Mouse (Mus musculus): ENCODE results near the gene Ubn2. TPM values are rescaled to one million over a fixed set of nuclear protein-coding genes. Genes with fewer than 3 reads are reported as not detected.
A peak's percentile ranks its signal among the peaks of the same experiment; 100 is the strongest.
"Not testable (repeated sequence)": the region's sequence is repeated elsewhere in the genome, so short reads cannot be mapped to it uniquely, and the experiment has no call there.

The Ubn2 gene
- total RNA-seq (2022) = 10 to 100 TPM; 18.4 to 25.2 (median 21.4) TPM

- peak; percentile 97 for DNase-seq (ENCODE audit: low spot score)
These were observed at the start of gene Ubn2 for GRCm38 (mm10) chr6:38433261-38434033. TSS of gene Ubn2 (plus strand) at chr6:38433950.

DNA sequence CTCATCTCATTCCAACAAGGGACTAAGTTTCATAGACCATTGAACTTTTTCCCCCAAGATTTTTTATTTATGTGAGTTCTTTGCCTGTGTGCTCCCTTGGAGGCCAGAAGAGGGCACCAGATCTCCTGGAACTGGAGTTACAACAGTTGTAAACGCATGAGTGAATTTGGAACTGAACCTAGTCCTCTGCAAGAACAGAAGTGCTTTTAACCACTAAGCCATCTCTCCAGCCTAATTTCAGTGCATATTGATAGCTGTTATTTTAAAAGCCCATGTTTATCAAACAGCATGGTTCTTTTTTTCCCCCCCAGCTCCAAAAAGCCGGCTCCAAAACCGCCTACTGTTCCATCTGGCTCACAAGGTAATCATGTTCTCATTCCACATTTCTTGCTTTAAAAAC is 44.1 kb upstream of the Ubn2 start:
- no peak for DNase-seq (ENCODE audit: low spot score)

- DNase-seq (ENCODE audit: low spot score) = not testable (repeated sequence)
These were observed 1.3 kb upstream of the Ubn2 start for GRCm38 (mm10) chr6:38432457-38432856.

DNA sequence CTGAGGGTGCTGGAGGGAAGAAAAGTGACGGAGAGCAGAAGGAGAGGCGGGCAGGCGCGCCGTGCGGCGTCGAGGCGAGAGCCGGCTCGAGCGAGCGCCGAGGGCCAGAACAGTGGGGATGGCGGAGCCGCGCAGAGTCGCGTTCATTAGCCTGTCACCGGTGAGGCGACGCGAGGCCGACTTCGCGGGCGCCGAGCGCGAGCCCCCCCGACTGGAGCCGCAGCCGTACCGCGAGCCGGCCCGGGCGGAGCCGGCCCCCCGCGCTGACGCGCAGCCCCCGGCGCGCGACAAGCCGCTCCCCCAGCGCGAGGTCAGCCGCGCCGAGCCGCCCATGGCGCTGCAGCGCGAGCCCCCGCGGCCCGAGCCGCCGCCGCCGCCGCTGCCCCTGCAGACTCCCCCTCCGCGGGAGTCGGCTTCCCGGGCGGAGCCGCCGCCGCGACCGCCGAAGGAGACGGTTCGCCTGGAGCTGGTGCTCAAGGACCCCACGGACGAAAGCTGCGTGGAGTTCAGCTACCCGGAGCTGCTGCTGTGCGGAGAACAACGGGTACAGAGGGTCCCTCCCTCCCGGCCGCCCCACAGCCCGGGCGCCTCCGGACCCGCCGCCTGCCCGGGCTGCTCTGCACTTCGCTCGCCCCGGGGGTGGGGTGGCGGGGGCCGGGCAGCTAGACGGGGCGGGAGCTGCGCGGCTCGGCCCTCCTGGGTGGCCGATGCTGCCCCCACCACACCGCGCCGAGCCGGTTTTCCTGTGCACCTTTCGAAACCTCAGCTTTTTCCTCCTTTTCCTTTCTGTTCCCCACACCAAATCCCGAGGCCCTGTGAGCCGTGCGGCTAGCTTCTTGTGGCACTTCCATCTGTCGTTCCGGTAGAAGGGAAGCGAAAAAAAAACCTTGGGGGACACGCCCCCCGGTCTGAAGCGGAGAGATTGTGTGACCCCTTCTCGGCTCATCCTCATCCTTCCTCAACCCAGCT is 589 bp downstream of the Ubn2 start:
- peak; percentile 21 for DNase-seq (ENCODE audit: low spot score)

- DNase-seq (ENCODE audit: low spot score) = no peak
These were observed 10.1 kb downstream of the Ubn2 start for GRCm38 (mm10) chr6:38443842-38444241.

GRCm38 (mm10) chr6:38448295-38448694 is 14.5 kb downstream of the Ubn2 start:
- no peak for DNase-seq (ENCODE audit: low spot score)

DNA sequence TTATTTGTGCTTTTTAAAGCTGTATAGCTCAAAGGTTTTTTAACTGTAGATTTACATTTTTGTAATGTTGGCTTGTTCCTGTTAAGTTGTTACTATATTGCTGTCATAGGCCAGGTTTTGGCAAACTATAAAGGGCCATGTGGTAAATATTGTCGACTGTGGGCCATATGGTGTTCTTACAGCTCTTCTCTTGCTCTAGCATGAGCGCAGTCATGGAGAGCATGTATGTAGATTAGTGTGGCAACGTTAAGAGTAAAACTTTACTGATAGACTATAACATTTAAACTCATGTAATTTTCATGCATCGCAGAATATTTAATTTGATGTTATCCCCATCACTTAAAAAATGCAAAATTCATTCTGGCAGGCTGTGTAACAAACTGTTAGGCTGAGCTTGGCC is 19.3 kb downstream of the Ubn2 start:
- no peak for DNase-seq (ENCODE audit: low spot score)

DNA sequence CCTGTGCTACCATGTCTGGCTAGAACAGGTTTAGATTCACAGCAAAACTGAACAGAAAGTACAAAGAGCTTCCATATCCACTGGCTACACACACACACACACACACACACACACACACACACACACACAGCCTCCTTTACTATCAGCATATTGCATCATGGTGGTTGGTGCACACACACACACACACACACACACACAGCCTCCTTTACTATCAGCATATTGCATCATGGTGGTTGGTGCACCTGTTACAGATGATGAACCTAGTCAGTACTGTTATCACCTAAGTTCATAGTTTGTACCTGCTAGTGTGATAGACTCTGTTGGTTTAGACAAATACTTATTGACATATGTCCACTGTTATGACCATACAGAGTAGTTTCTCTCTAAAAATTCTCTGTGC is 22.7 kb downstream of the Ubn2 start:
- DNase-seq (ENCODE audit: low spot score) = not testable (repeated sequence)

DNA sequence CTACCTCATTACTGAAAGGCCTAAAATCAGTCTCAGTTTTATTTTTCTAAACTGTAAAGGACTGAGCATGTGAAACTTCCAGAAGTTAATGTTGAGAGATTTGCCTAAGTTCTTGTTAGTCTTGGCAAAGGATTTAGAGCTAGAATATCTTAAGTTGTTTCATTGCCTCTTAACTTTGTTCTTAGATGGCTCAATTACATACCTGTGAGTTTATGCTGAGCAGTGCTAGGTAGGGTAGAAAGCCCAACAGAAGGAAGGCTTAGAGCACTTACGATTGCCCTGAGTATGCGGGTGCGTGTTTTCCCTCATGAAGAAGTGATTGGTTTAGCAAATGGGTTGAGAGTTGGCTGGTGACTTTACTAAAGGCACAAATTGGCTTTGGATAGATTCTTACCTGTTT is 24.3 kb downstream of the Ubn2 start:
- no peak for DNase-seq (ENCODE audit: low spot score)

DNA sequence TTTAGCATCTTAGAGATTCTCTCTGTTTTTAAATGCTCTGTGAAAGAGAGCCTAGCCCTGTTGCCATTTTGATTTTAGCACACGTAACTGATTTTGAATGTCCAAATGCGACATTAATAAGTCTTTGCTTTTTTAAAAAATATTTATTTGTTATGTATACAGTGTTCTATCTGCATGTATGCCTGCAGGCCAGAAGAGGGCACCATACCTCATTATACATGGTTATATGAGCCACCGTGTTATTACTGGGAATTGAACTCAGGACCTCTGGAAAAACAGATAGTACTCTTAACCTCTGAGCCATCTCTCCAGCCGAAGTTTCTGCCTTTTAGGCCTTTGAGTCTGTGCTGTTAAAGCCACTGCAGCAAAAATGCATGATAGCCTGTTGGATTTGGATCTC is 35.8 kb downstream of the Ubn2 start:
- DNase-seq (ENCODE audit: low spot score) = no peak

GRCm38 (mm10) chr6:38481694-38482371 is 48.1 kb downstream of the Ubn2 start:
- no peak for DNase-seq (ENCODE audit: low spot score)

DNA sequence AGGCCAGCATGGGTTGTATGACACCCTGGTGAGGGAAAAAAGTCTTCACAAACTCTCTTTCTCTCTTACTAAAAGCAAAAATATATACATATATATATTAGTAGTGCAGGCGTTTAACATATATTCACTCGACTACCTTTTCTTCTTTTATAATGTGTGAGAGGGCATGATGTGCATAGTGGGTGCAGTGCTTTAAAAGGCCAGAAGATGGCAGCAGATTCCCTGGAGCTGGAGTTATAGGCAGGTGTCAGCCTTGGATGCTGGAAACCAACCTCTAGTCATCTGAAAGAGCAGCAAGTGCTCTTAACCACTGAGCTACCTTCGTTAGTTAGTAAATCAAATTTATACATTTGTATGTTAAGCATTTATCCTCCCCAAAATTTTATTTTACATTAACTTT is 58.8 kb downstream of the Ubn2 start:
- peak; percentile 48 for DNase-seq (ENCODE audit: low spot score)

- DNase-seq (ENCODE audit: low spot score) = no peak
These were observed 61.9 kb downstream of the Ubn2 start for GRCm38 (mm10) chr6:38495641-38496040.

DNA sequence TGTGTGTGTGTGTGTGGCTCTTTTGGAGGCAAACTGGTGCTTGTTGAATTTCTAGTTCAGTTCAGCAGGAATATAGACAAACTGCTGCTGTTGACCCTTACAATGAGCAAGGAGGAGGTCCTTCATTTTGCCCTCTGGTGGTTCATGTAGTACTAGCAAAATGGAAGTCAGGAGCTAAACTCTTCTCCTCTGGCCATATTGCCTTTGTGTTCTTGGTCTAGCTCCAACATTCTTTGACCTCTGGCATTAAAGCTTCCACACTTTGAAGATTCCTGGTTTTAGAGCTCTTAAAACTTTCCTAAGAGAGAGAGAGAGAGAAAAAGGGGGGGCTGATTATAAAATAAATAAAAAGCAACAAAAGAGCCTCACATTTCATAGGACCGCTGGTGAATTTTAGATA is 78.3 kb downstream of the Ubn2 start:
- DNase-seq (ENCODE audit: low spot score) = no peak

DNA sequence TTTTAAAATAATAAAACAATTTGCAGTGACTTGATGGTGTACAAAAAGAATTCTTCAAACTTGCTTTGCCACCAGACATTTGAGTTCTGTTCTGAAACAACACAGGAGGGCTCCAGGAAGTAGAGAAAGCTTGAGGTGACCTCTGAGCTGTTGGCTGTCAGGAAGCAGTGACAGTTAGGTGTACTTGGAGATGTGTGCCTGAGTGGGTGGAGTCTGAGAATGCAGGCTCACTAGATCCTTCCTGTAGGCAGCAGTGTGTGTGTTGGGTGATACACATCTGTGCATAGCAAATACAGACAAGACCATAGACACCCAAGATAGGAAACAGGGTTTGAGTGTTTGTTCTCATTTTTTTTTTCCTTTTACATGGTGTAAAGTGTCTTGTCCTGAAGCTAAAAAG is 79.1 kb downstream of the Ubn2 start:
- no peak for DNase-seq (ENCODE audit: low spot score)

- no peak for DNase-seq (ENCODE audit: low spot score)
These were observed 81.5 kb downstream of the Ubn2 start for GRCm38 (mm10) chr6:38515201-38515600.

DNA sequence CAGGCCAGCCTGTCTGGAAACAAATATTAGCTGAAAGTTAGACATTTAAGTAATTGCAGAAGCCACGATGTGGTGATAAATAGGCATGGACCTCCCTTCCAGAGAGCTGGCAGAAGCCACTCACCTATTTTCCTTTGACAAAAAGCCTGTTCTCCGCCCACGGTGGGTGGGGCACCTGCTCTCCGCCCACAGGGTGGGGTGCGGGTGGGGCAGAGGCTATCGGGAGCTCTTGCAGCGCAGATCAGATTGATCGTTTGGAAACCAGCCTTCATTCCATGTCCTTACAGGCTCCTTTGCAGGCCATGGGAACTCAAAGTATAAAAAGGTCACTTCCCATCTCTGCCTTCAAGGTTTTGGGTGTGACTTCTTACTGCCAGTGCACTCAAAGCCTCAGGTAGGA is 90.1 kb downstream of the Ubn2 start:
- DNase-seq (ENCODE audit: low spot score) = no peak

GRCm38 (mm10) chr6:38531211-38531820 is 97.6 kb downstream of the Ubn2 start:
- DNase-seq (ENCODE audit: low spot score) = no peak

DNA sequence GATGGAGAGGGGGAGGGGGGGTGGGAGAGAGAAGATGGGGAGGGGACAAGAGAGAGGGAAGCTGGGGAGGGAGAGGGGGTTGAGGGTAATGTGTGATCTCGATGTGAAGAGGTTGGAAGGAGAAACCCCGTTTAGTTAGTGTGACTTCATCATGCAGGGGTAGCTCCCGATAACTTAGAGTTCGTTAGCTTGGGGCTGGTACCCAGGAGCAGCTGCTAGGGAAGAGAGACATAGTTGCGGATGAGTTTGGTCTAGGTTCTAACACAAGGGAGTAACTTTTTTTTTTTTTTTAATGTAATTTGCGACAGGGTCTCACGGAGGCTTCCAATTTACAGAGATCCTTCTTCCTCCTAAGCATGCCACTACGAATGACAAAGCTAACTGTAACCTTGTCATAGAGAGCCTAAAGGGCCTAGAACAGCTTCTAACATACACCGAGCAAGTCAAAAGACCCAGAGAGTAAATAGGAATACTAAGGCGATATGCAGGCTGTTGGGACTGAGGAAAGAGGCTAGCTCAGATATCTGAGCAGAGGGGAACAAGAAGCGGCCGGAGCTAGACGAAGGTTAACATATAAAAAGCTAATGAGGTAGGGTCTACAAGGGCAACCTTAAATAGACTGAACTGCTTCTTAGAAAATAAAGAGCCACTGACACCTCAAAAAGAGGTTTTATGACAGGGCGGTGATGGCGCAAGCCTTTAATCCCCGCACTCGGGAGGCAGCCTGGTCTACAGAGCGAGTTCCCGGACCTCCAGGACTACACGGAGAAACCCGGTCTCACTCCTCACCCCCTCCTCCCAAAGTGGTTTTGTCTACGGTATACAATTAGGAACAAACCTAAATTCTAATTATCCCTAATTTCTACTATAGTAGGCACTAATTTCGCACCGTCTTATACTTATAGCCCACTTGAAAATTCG is 99.0 kb downstream of the Ubn2 start:
- DNase-seq (ENCODE audit: low spot score) = no peak

All from heart, adult 8-10 months (tissue).